Mouse (Mus musculus) hindbrain, embryonic 14.5 days (tissue): ENCODE measurements around the gene Btnl4. TPM values are rescaled to one million over a fixed set of nuclear protein-coding genes. Genes with fewer than 3 reads are reported as not detected.
A peak's percentile ranks its signal among the peaks of the same experiment; 100 is the strongest.

ENCODE experiments used
- ATAC-seq: fragments of 200-750 bp; cut with Nextera tagmentation; 2 replicates; pipeline ENCODE4 v1.8.0; 2017; ENCODE audit warnings: moderate number of reproducible peaks, mild to moderate bottlenecking, moderate TSS enrichment, moderate library complexity; ENCODE audit not compliant: low FRiP score
- DNase-seq: peaks from one replicate; pipeline ENCODE4 v3.0.0-alpha.2; 2015; ENCODE audit warnings: low spot score
- H3K27ac ChIP-seq: fragments of 300-500 bp; sonication (generic); 2 replicates; pipeline ENCODE4 v1.5.1; 2014; ENCODE audit warnings: mild to moderate bottlenecking, moderate library complexity
- H3K27me3 ChIP-seq: fragments of 300-500 bp; sonication (generic); 2 replicates; pipeline ENCODE4 v1.6.1; 2014; ENCODE audit warnings: mild to moderate bottlenecking, low read length, mixed read lengths; ENCODE audit not compliant: control insufficient read depth, insufficient read depth
- H3K36me3 ChIP-seq: fragments of 300-500 bp; sonication (generic); replicated peaks from 2 replicates; pipeline ENCODE4 v1.6.1; 2014; ENCODE audit not compliant: control insufficient read depth, insufficient read depth
- H3K4me1 ChIP-seq: fragments of 300-500 bp; sonication (generic); replicated peaks from 2 replicates; pipeline ENCODE4 v1.6.1; 2014; ENCODE audit warnings: antibody characterized with exemption, low read length, mixed read lengths; ENCODE audit not compliant: control insufficient read depth, insufficient read depth
- H3K4me2 ChIP-seq: fragments of 300-500 bp; sonication (generic); replicated peaks from 2 replicates; pipeline ENCODE4 v1.6.1; 2014; ENCODE audit warnings: mild to moderate bottlenecking, moderate library complexity
- H3K4me3 ChIP-seq: fragments of 300-500 bp; sonication (generic); replicated peaks from 2 replicates; pipeline ENCODE4 v1.5.1; 2014; ENCODE audit warnings: mild to moderate bottlenecking, low read length
- H3K9ac ChIP-seq: fragments of 300-500 bp; sonication (generic); 2 replicates; pipeline ENCODE4 v1.6.1; 2014
- H3K9me3 ChIP-seq: fragments of 300-500 bp; sonication (generic); 2 replicates; pipeline ENCODE4 v1.6.1; 2016; ENCODE audit warnings: low read length; ENCODE audit not compliant: control insufficient read depth
- WGBS: fragments of 180-500 bp; shearing (Covaris S2); extraction: QIAGEN DNeasy Blood & Tissue Kit; methylation state at CpG from one replicate; pipeline ENCODE4 v1.1.7; 2014; 5-methylcytosine and 5-hydroxymethylcytosine counted together
- polyA plus RNA-seq: library from polyadenylated mRNA; unstranded; fragments of >200 nt; fragmentation: Nextera tagmentation; extraction: Ambion mirVana; gene quantifications from 2 replicates; pipeline ENCODE4 v1.2.1, GENCODE M21; 2014

The Btnl4 gene
- polyA plus RNA-seq, 1 experiment from 2014 or later = not detected

- Histone ChIP-seq H3K9me3 (no peaks in the 10 kb centered on the region), H3K4me2 (no peak overlapping the region), H3K4me1 (no peaks in the 10 kb centered on the region), H3K36me3 (no peaks in the 10 kb centered on the region), H3K27ac (no peak overlapping the region), H3K9ac (no peak overlapping the region), H3K27me3 (no peaks in the 10 kb centered on the region), H3K4me3 (no peak overlapping the region)
- ATAC-seq = no peak
- 70% methylated on average over 6 of the region's 6 CpGs for WGBS
- no peak for DNase-seq
Observed at GRCm38 (mm10) chr17:34448473-34449041, 28.6 kb downstream of the Btnl4 start.

GRCm38 (mm10) chr17:34441990-34442389, 35.1 kb downstream of the Btnl4 start:
- no peaks in the 10 kb centered on the region for H3K9me3 ChIP-seq
- no peak for DNase-seq
- no peaks in the 10 kb centered on the region for H3K4me1 ChIP-seq
- no peak overlapping the region for H3K9ac ChIP-seq
- no peak overlapping the region for H3K4me2 ChIP-seq
- 95% methylated on average over 7 of the region's 7 CpGs for WGBS
- no peak overlapping the region for H3K4me3 ChIP-seq
- H3K27ac ChIP-seq = no peak overlapping the region
- ATAC-seq = no peak
- no peaks in the 10 kb centered on the region for H3K36me3 ChIP-seq
- no peaks in the 10 kb centered on the region for H3K27me3 ChIP-seq

- Histone ChIP-seq H3K36me3 (no peaks in the 10 kb centered on the region), H3K27ac (no peak overlapping the region), H3K9ac (no peak overlapping the region), H3K4me2 (no peak overlapping the region), H3K4me1 (no peaks in the 10 kb centered on the region), H3K27me3 (no peaks in the 10 kb centered on the region), H3K4me3 (no peak overlapping the region), H3K9me3 (no peaks in the 10 kb centered on the region)
- DNase-seq = peak; percentile 76
- ATAC-seq = no peak
- WGBS = 53% methylated on average over 3 of the region's 3 CpGs
Observed at GRCm38 (mm10) chr17:34439795-34440194, 37.3 kb downstream of the Btnl4 start.

- DNase-seq = no peak
- H3K9me3 ChIP-seq = no peaks in the 10 kb centered on the region
- 69% methylated on average over 1 of the region's 1 CpGs for WGBS
- no peak for ATAC-seq
- H3K4me2 ChIP-seq = no peak overlapping the region
- no peak overlapping the region for H3K4me3 ChIP-seq
- no peaks in the 10 kb centered on the region for H3K36me3 ChIP-seq
- no peak overlapping the region for H3K9ac ChIP-seq
- no peak overlapping the region for H3K27ac ChIP-seq
- no peaks in the 10 kb centered on the region for H3K4me1 ChIP-seq
- no peaks in the 10 kb centered on the region for H3K27me3 ChIP-seq
Observed at GRCm38 (mm10) chr17:34438588-34438987, 38.5 kb downstream of the Btnl4 start.

- ATAC-seq = no peak
- Histone ChIP-seq H3K36me3 (no peaks in the 10 kb centered on the region), H3K4me3 (no peak overlapping the region), H3K9me3 (no peaks in the 10 kb centered on the region), H3K4me1 (no peaks in the 10 kb centered on the region), H3K27ac (no peak overlapping the region), H3K9ac (no peak overlapping the region), H3K4me2 (no peak overlapping the region), H3K27me3 (no peaks in the 10 kb centered on the region)
- 72% methylated on average over 7 of the region's 7 CpGs for WGBS
- no peak for DNase-seq
Observed at GRCm38 (mm10) chr17:34437606-34438005, 39.5 kb downstream of the Btnl4 start.

GRCm38 (mm10) chr17:34437120-34437519, 40.0 kb downstream of the Btnl4 start:
- Histone ChIP-seq H3K27ac (no peak overlapping the region), H3K36me3 (no peaks in the 10 kb centered on the region), H3K4me1 (no peaks in the 10 kb centered on the region), H3K27me3 (no peaks in the 10 kb centered on the region), H3K4me2 (no peak overlapping the region), H3K9me3 (no peaks in the 10 kb centered on the region), H3K9ac (no peak overlapping the region), H3K4me3 (no peak overlapping the region)
- no peak for ATAC-seq
- 72% methylated on average over 4 of the region's 4 CpGs for WGBS
- DNase-seq = no peak

- no peak overlapping the region for H3K4me3 ChIP-seq
- DNase-seq = no peak
- no peaks in the 10 kb centered on the region for H3K9me3 ChIP-seq
- H3K36me3 ChIP-seq = no peaks in the 10 kb centered on the region
- no peaks in the 10 kb centered on the region for H3K4me1 ChIP-seq
- H3K4me2 ChIP-seq = no peak overlapping the region
- ATAC-seq = no peak
- H3K9ac ChIP-seq = no peak overlapping the region
- H3K27ac ChIP-seq = no peak overlapping the region
- H3K27me3 ChIP-seq = no peaks in the 10 kb centered on the region
Observed at GRCm38 (mm10) chr17:34427597-34427996, 49.5 kb downstream of the Btnl4 start.

- WGBS = 76% methylated on average over 7 of the region's 7 CpGs
- no peak overlapping the region for H3K9ac ChIP-seq
- no peaks in the 10 kb centered on the region for H3K36me3 ChIP-seq
- no peak overlapping the region for H3K27ac ChIP-seq
- no peaks in the 10 kb centered on the region for H3K9me3 ChIP-seq
- H3K4me3 ChIP-seq = no peak overlapping the region
- no peak for ATAC-seq
- no peak overlapping the region for H3K4me2 ChIP-seq
- no peaks in the 10 kb centered on the region for H3K4me1 ChIP-seq
- no peaks in the 10 kb centered on the region for H3K27me3 ChIP-seq
- no peak for DNase-seq
Observed at GRCm38 (mm10) chr17:34420014-34420413, 57.1 kb downstream of the Btnl4 start.
